Mouse (Mus musculus) heart, embryonic 11.5 days (tissue): ENCODE results near the gene Esyt1. TPM values are rescaled to one million over a fixed set of nuclear protein-coding genes. Genes with fewer than 3 reads are reported as not detected.

Source experiments
- ATAC-seq: fragments of 200-750 bp; cut with Nextera tagmentation; replicated peaks from 2 replicates; pipeline ENCODE4 v1.8.0; 2017; ENCODE audit warnings: moderate library complexity; ENCODE audit not compliant: insufficient number of reproducible peaks, low FRiP score, low TSS enrichment
- H3K27ac ChIP-seq: fragments of 300-500 bp; sonication (generic); 2 replicates; pipeline ENCODE4 v1.5.1; 2014; ENCODE audit warnings: mild to moderate bottlenecking, low read depth, low read length
- H3K27me3 ChIP-seq: fragments of 300-500 bp; sonication (generic); 2 replicates; pipeline ENCODE4 v1.6.1; 2014; ENCODE audit warnings: mild to moderate bottlenecking, low read length, mixed read lengths; ENCODE audit not compliant: control insufficient read depth, insufficient read depth
- H3K36me3 ChIP-seq: fragments of 300-500 bp; sonication (generic); 2 replicates; pipeline ENCODE4 v1.6.1; 2014; ENCODE audit warnings: mild to moderate bottlenecking, low read length, moderate library complexity, mixed read lengths; ENCODE audit not compliant: control insufficient read depth, insufficient read depth
- H3K4me1 ChIP-seq: fragments of 300-500 bp; sonication (generic); 2 replicates; pipeline ENCODE4 v1.6.1; 2014; ENCODE audit warnings: low read length; ENCODE audit not compliant: control insufficient read depth, insufficient read depth
- H3K4me2 ChIP-seq: fragments of 300-500 bp; sonication (generic); 2 replicates; pipeline ENCODE4 v1.6.1; 2014; ENCODE audit warnings: mild to moderate bottlenecking, moderate library complexity
- H3K4me3 ChIP-seq: fragments of 300-500 bp; sonication (generic); 2 replicates; pipeline ENCODE4 v1.5.1; 2014; ENCODE audit warnings: low read depth, low read length
- H3K9ac ChIP-seq: fragments of 300-500 bp; sonication (generic); 2 replicates; pipeline ENCODE4 v1.6.1; 2014; ENCODE audit warnings: mild to moderate bottlenecking, low read depth, low read length, moderate library complexity
- H3K9me3 ChIP-seq: fragments of 300-500 bp; sonication (generic); replicated peaks from 2 replicates; pipeline ENCODE4 v1.6.1; 2016; ENCODE audit warnings: low read length; ENCODE audit not compliant: control insufficient read depth
- WGBS: fragments of 180-500 bp; shearing (Covaris S2); extraction: QIAGEN DNeasy Blood & Tissue Kit; methylation state at CpG from one replicate; pipeline ENCODE4 v1.1.7; 2014; ENCODE audit not compliant: insufficient replicate concordance; 5-methylcytosine and 5-hydroxymethylcytosine counted together
- polyA plus RNA-seq: library from polyadenylated mRNA; unstranded; fragments of >200 nt; fragmentation: Nextera tagmentation; extraction: Ambion mirVana; gene quantifications from 2 replicates; pipeline ENCODE4 v1.2.1, GENCODE M21; 2014

Gene Esyt1
- polyA plus RNA-seq, 1 experiment from 2014 or later = 14.5 TPM

DNA sequence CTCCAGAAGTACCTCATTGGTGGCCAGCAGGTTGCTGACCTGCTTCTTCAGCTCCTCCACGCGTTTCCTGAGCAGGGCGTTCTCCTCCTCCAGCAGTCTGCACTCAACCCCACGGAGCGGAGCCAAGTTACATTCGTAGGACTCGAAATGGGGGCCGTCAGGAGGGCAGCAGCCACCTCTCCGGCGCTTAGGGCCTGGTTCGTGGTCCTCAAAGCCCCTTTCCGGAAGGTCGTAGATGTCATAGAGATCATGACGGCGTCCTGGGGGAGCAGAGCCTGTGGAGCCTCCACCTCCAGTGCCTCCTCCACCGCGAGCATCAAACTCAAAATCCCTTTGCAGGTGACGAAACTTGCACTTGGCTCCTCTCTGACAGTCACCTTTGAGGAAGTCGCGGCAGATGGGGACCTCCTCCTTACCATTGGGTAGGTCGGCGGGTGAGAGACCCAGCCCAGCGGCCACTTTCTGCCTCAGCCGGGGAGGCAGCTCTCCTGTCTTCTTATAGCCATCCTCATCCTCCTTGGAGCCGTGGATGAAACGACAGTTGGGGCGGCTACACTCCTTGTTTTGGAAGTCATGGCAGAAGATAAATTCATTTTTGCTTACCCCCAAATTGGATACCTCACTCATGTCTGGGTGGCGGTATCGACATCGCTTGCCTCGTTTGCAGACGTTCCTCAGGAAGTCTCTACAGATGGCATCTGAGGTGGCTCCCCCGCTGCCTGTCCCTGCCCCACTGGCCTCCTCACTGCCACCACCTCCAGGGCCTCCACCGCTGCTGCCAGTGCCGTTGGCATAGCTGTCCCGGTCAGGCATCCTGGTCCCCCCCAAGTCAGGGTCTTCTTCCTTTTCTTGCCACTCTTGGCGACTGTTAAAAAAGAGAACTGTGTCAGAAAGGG is 19.3 kb upstream of the Esyt1 start:
- H3K9ac ChIP-seq = no peak overlapping the region
- no peak for ATAC-seq

DNA sequence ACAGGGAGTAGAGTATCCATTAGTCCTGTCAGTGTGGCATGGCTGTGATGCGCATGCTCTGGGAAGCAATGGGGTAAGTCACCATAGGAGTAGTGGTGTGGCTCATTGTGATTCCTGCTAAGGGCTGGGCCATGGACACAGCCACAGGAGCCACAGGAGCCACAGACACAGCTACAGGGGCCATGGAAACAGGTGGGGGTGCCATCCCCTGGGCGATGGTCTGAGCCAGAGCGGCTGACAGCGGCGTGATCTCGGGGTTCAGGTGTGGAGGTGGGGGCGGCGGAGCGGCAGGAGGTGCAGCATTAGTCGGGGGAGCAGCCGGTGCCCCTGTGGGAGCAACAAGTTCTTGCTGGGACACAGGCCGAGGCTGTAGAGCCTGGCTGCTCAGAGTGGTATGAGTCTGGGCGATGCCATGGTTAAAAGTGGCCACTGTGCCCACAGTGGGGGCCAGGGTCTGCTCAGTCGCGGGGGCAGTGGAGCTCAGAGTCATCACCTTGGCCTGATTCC is 18.5 kb upstream of the Esyt1 start:
- no peak for ATAC-seq
- H3K9ac ChIP-seq = no peak overlapping the region

More for the DNA sequence above, 19.3 kb upstream of the Esyt1 start:
- Histone ChIP-seq H3K4me2 (no peak overlapping the region), H3K4me1 (peaks cover 18% of the 10 kb centered on the region), H3K36me3 (peaks cover 21% of the 10 kb centered on the region), H3K4me3 (no peak overlapping the region), H3K27me3 (no peaks in the 10 kb centered on the region), H3K27ac (no peak overlapping the region), H3K9me3 (no peaks in the 10 kb centered on the region)
- 93% methylated on average over 37 of the region's 37 CpGs for WGBS

DNA sequence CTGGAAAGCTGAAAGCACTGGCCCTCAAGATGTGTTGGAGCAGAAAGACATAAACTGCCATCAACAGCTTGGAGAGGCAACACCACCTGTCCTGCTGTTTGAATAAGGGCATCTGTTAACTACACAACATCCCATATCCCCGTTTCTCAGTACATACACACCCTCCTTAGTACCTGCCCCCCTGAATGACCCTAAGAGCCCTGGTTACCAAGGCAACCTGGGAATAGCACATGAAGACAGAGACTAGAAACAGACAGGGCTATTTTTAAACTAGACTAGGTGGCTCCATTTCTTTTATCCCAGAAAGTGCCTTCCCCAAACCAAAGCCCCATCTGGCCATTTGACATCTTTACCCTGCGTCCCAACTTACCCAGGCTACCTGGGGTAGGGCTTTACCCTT is 17.4 kb upstream of the Esyt1 start:
- H3K4me2 ChIP-seq = peak overlapping the region; percentile 9; the same call in 1 of the 2 replicates
- H3K36me3 ChIP-seq = peaks cover 21% of the 10 kb centered on the region
- ATAC-seq = no peak
- H3K4me1 ChIP-seq = peaks cover 18% of the 10 kb centered on the region
- no peaks in the 10 kb centered on the region for H3K9me3 ChIP-seq
- no peak overlapping the region for H3K4me3 ChIP-seq
- 64% methylated on average over 2 of the region's 2 CpGs for WGBS
- no peaks in the 10 kb centered on the region for H3K27me3 ChIP-seq
- H3K9ac ChIP-seq = no peak overlapping the region
- no peak overlapping the region for H3K27ac ChIP-seq

More for the DNA sequence above, 18.5 kb upstream of the Esyt1 start:
- no peak overlapping the region for H3K4me3 ChIP-seq
- peaks cover 18% of the 10 kb centered on the region for H3K4me1 ChIP-seq
- no peaks in the 10 kb centered on the region for H3K27me3 ChIP-seq
- no peaks in the 10 kb centered on the region for H3K9me3 ChIP-seq
- H3K27ac ChIP-seq = no peak overlapping the region
- peaks cover 21% of the 10 kb centered on the region for H3K36me3 ChIP-seq
- no peak overlapping the region for H3K4me2 ChIP-seq
- 93% methylated on average over 15 of the region's 15 CpGs for WGBS

DNA sequence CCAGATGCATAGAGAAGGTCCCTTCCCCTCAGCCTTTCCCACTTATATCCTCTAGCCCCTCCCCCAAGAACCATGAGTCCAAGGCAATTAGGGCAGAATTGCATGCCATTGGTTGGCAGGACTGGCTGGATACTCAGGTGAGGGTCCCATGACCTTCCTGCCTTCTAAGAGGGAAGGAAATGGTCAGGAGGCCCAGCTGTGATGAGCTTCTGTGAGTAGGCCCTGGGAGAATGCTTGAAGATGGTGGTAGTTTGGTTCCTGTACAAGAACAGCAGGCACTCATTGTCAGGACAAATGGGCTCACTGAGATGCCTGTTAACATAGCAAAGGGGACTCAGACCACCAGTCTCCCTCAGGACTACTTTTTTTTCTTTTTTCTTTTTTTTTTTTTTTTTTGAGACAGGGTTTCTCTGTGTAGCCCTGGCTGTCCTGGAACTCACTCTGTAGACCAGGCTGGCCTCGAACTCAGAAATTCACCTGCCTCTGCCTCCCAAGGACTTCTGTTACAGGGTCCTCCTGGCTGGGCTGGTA is 12.7 kb upstream of the Esyt1 start:
- no peak overlapping the region for H3K4me2 ChIP-seq
- H3K36me3 ChIP-seq = peaks cover 6% of the 10 kb centered on the region; the same call in 1 of the 2 replicates
- peaks cover 9% of the 10 kb centered on the region; the same call in 1 of the 2 replicates for H3K4me1 ChIP-seq
- 100% methylated on average over 1 of the region's 1 CpGs for WGBS
- H3K27me3 ChIP-seq = no peaks in the 10 kb centered on the region
- H3K9me3 ChIP-seq = no peaks in the 10 kb centered on the region
- H3K4me3 ChIP-seq = no peak overlapping the region
- H3K9ac ChIP-seq = no peak overlapping the region
- H3K27ac ChIP-seq = no peak overlapping the region
- ATAC-seq = no peak

DNA sequence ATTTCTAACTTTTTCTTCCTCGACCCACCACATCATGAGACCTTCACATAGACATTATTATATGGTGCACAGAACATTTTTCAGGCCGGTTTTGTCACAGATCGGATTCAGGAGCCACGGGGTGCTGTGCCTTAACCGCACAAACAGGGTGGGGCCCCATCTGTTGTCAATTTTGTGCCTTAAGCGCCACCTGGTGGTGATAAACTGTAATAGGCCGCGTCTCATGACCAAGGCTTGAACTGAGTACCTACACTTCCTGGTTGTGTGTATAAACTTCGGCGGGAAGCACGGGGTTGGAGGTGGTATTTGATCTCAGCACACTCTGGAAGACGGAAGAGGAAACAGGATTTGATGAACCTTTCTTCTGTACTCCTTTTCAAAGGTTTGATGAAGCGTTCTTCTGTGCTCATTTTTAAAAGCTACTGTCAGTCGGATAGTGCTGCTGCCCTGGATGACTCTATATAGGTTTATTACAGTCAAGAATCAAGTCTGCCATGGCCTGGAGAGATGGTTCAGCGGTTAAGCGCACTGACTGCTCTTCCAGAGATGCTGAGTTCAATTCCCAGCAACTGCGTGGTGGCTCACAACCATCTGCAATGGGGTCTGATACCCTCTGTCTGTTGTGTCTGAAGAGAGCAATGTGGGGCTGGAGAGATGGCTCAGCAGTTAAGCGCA is 10.7 kb upstream of the Esyt1 start:
- WGBS = 13% methylated on average over 18 of the region's 18 CpGs
- ATAC-seq = peak; percentile 81
- peak overlapping the region; percentile 58 for H3K4me2 ChIP-seq
- no peaks in the 10 kb centered on the region for H3K36me3 ChIP-seq
- no peaks in the 10 kb centered on the region for H3K27me3 ChIP-seq
- H3K9ac ChIP-seq = peak overlapping the region; percentile 49; the same call in 1 of the 2 replicates
- H3K4me1 ChIP-seq = 0 out of 2 replicates have a peak, but pooled peaks cover 2% of the 10 kb centered on the region
- no peaks in the 10 kb centered on the region for H3K9me3 ChIP-seq
- peak overlapping the region; percentile 13 for H3K4me3 ChIP-seq
- no peak overlapping the region for H3K27ac ChIP-seq

DNA sequence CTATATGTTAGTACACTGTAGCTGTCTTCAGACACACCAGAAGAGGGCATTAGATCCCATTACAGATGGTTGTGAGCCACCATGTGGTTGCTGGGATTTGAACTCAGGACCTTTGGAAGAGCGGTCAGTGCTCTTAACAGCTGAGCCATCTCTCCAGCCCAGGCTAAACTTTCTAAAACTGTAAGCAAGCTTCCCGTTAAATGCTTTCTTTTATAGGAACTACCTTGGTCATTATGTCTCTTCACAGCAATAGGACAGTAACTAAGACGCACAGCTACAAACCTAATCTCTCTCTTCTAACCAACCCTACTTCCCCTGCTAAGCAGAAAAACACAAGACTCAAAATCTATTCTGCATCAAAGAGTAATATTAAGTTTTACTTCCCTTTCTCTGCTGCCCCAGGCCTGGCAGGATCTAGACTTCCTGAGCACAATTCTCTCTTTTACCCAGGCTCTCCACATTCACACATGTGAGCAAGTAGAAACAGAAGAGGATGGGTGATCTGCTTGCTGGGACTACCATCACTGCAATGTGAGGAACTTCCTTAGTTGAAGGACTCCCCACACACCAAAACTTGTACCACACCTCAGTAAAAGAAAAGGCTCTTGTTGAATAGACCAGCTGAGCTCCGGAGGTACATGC is 10.1 kb upstream of the Esyt1 start:
- no peak overlapping the region for H3K27ac ChIP-seq
- no peaks in the 10 kb centered on the region for H3K27me3 ChIP-seq
- ATAC-seq = 0 out of 2 replicates have a peak, but pooled peaks have one; percentile 11
- peak overlapping the region; percentile 1; the same call in 1 of the 2 replicates for H3K9ac ChIP-seq
- WGBS = 72% methylated on average over 4 of the region's 4 CpGs
- H3K4me2 ChIP-seq = peak overlapping the region; percentile 58
- no peaks in the 10 kb centered on the region for H3K36me3 ChIP-seq
- no peaks in the 10 kb centered on the region for H3K9me3 ChIP-seq
- 0 out of 2 replicates have a peak, but pooled peaks cover 2% of the 10 kb centered on the region for H3K4me1 ChIP-seq
- peak overlapping the region; percentile 13 for H3K4me3 ChIP-seq

DNA sequence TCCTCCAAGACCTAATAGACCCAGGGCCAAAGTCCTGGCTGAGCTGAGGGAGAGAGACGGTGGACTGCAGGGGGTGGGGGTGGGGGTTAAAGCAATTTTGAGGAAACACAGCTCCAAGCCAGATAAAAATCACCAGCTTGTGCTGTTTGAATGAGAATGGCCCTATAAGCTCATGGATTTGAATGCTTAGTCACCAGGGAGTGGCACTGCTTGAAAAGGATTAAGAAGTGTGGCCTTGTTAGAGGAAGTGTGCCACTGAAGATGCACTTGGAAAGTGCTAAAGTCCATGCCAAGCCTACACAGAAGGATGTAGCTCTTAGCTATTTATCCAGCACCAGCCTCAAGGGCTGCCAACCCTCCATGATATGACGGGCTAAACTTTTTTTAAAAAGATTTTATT is 9.5 kb upstream of the Esyt1 start:
- Histone ChIP-seq H3K4me3 (no peak overlapping the region), H3K27ac (no peak overlapping the region), H3K27me3 (no peaks in the 10 kb centered on the region), H3K36me3 (no peaks in the 10 kb centered on the region), H3K9me3 (no peaks in the 10 kb centered on the region), H3K4me1 (0 out of 2 replicates have a peak, but pooled peaks cover 2% of the 10 kb centered on the region), H3K9ac (no peak overlapping the region), H3K4me2 (no peak overlapping the region)
- no peak for ATAC-seq
- WGBS = 77% methylated on average over 2 of the region's 2 CpGs
